Mouse (Mus musculus): ENCODE data around the gene Lgals4. TPM values are rescaled to one million over a fixed set of nuclear protein-coding genes. Genes with fewer than 3 reads are reported as not detected.
A peak's percentile ranks its signal among the peaks of the same experiment; 100 is the strongest.

Lgals4 gene
- total and polyA plus RNA-seq, 2 experiments: 11.0 to 16.4 TPM

- no peak overlapping the region for H3K4me3 ChIP-seq (ENCODE audit: insufficient read depth, low read depth, low read length)
- peak; percentile 70 for DNase-seq (ENCODE audit: extremely low read depth, low read depth, low spot score)
- H3K9ac ChIP-seq (ENCODE audit: low read depth, low read length): no peak overlapping the region
- H3K27me3 ChIP-seq (ENCODE audit: control insufficient read depth, insufficient read depth, low read length): no peaks in the 10 kb centered on the region
- H3K27ac ChIP-seq (replicated peaks; ENCODE audit: insufficient read depth, low read depth, low read length): peak overlapping the region; percentile 3
- 0 out of 2 replicates have a peak, but pooled peaks cover 5% of the 10 kb centered on the region for H3K79me2 ChIP-seq (ENCODE audit: control insufficient read depth, insufficient read depth, low read length)
- peaks cover 49% of the 10 kb centered on the region for H3K4me1 ChIP-seq (ENCODE audit: control insufficient read depth, insufficient read depth, low read length)
- WGBS: 58% methylated on average over 12 of the region's 12 CpGs
- no peak for TF ChIP-seq CTCF (IDR thresholded peaks at IDR 0.05; ENCODE audit: low read depth, low read length)
- TF ChIP-seq POLR2A (IDR thresholded peaks at IDR 0.05; ENCODE audit: extremely low read depth, insufficient read depth, low read length): no peak
- peaks cover 64% of the 10 kb centered on the region for H3K36me3 ChIP-seq (ENCODE audit: control insufficient read depth, insufficient read depth, low read length)
Measured at GRCm38 (mm10) chr7:28820358-28821260, 13.0 kb upstream of the Lgals4 start.

DNA sequence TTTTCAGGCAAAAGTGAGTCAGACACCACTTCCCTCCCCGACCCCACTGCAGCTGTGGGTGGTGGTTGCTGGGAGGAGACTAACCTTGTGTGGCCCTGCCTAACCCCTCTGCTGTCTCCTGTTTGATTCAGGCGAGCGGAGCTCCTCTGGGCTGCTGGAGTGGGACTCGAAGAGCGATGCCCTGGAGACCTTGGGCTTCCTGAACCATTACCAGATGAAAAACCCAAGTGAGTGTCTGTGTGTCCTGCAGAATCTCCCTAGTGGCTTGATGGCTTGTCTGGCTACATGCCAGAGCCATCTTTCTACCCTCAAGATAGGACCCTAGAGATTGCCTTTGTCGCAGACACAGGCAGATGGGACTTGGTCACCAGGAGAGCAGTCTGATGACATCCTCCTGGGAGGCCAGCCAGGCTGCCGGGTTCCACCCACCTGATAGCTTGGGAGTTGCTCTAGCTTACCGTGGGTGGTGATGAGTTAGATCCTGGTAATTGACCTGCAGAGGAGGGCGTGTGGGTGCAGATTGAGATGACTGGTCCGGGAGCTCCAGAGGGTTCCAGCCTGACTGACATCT, 12.3 kb upstream of the Lgals4 start:
- Histone ChIP-seq H3K9ac (ENCODE audit: low read depth, low read length) (no peak overlapping the region), H3K79me2 (ENCODE audit: control insufficient read depth, insufficient read depth, low read length) (peaks cover 2% of the 10 kb centered on the region; the same call in 1 of the 2 replicates), H3K27ac (replicated peaks; ENCODE audit: insufficient read depth, low read depth, low read length) (peak overlapping the region; percentile 3), H3K4me3 (ENCODE audit: insufficient read depth, low read depth, low read length) (no peak overlapping the region), H3K4me1 (ENCODE audit: control insufficient read depth, insufficient read depth, low read length) (peaks cover 50% of the 10 kb centered on the region), H3K36me3 (ENCODE audit: control insufficient read depth, insufficient read depth, low read length) (peaks cover 56% of the 10 kb centered on the region), H3K27me3 (ENCODE audit: control insufficient read depth, insufficient read depth, low read length) (no peaks in the 10 kb centered on the region)
- 24% methylated on average over 10 of the region's 10 CpGs for WGBS
- DNase-seq (ENCODE audit: extremely low read depth, low read depth, low spot score): peak; percentile 74
- no peak for TF ChIP-seq CTCF (IDR thresholded peaks at IDR 0.05; ENCODE audit: low read depth, low read length)
- TF ChIP-seq POLR2A (IDR thresholded peaks at IDR 0.05; ENCODE audit: extremely low read depth, insufficient read depth, low read length): no peak

DNA sequence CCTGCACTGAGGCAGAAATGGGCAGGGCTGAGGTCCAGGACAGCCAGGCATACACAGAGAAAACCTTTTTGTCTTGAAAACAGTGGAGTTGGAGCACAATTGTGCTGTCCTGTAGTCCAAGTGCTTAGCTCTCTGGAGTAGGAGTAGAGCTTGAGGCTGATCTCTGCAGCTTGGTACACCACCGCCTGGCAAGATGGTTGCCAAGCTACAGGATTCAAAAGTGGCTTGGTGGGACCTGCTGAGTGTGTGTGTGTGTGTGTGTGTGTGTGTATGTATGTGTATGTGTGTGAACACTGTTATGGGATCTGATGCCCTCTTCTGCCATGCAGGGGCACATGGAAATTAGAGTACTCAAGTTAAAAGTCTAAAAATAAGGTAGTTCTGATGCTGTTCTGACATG, 11.1 kb upstream of the Lgals4 start:
- H3K27me3 ChIP-seq (ENCODE audit: control insufficient read depth, insufficient read depth, low read length): no peaks in the 10 kb centered on the region
- peaks cover 3% of the 10 kb centered on the region; the same call in 1 of the 2 replicates for H3K79me2 ChIP-seq (ENCODE audit: control insufficient read depth, insufficient read depth, low read length)
- TF ChIP-seq POLR2A (IDR thresholded peaks at IDR 0.05; ENCODE audit: extremely low read depth, insufficient read depth, low read length) (no peak), CTCF (IDR thresholded peaks at IDR 0.05; ENCODE audit: low read depth, low read length) (no peak)
- no peak overlapping the region for H3K4me3 ChIP-seq (ENCODE audit: insufficient read depth, low read depth, low read length)
- 59% methylated on average over 1 of the region's 1 CpGs for WGBS
- H3K27ac ChIP-seq (replicated peaks; ENCODE audit: insufficient read depth, low read depth, low read length): peak overlapping the region; percentile 36
- peaks cover 46% of the 10 kb centered on the region for H3K36me3 ChIP-seq (ENCODE audit: control insufficient read depth, insufficient read depth, low read length)
- H3K4me1 ChIP-seq (ENCODE audit: control insufficient read depth, insufficient read depth, low read length): peaks cover 51% of the 10 kb centered on the region
- no peak for DNase-seq (ENCODE audit: extremely low read depth, low read depth, low spot score)
- no peak overlapping the region for H3K9ac ChIP-seq (ENCODE audit: low read depth, low read length)

- Histone ChIP-seq H3K4me3 (ENCODE audit: insufficient read depth, low read depth, low read length) (no peak overlapping the region), H3K4me1 (ENCODE audit: control insufficient read depth, insufficient read depth, low read length) (peaks cover 49% of the 10 kb centered on the region), H3K27ac (replicated peaks; ENCODE audit: insufficient read depth, low read depth, low read length) (peak overlapping the region; percentile 36), H3K27me3 (ENCODE audit: control insufficient read depth, insufficient read depth, low read length) (no peaks in the 10 kb centered on the region), H3K9ac (ENCODE audit: low read depth, low read length) (peak overlapping the region; percentile 34; the same call in 1 of the 2 replicates), H3K79me2 (ENCODE audit: control insufficient read depth, insufficient read depth, low read length) (peaks cover 3% of the 10 kb centered on the region; the same call in 1 of the 2 replicates), H3K36me3 (ENCODE audit: control insufficient read depth, insufficient read depth, low read length) (peaks cover 43% of the 10 kb centered on the region)
- TF ChIP-seq CTCF (IDR thresholded peaks at IDR 0.05; ENCODE audit: low read depth, low read length) (no peak), POLR2A (IDR thresholded peaks at IDR 0.05; ENCODE audit: extremely low read depth, insufficient read depth, low read length) (no peak)
- 26% methylated on average over 10 of the region's 10 CpGs for WGBS
- peak; percentile 70 for DNase-seq (ENCODE audit: extremely low read depth, low read depth, low spot score)
Measured at GRCm38 (mm10) chr7:28822993-28823903, 10.4 kb upstream of the Lgals4 start.

DNA sequence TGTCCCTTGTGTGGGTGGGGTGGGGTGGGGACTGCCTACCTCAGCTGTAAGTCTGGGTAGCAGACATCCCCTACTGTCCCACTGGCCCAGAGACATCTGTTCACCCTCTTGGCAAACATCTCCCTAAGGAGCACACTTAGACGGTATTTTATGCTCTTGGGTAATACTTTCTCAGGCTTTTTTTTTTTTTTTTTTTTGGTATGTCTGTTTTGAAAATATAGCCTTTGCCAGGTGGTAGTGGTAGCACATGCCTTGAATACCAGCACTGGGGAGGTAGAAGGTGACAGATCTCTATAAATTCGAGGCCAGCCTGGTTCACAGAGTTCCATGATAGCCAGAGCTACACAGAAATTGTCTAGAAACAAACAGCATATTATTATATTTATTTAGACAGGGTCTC, 9.7 kb upstream of the Lgals4 start:
- peaks cover 47% of the 10 kb centered on the region for H3K4me1 ChIP-seq (ENCODE audit: control insufficient read depth, insufficient read depth, low read length)
- WGBS: 27% methylated on average over 2 of the region's 2 CpGs
- no peak for TF ChIP-seq CTCF (IDR thresholded peaks at IDR 0.05; ENCODE audit: low read depth, low read length)
- TF ChIP-seq POLR2A (IDR thresholded peaks at IDR 0.05; ENCODE audit: extremely low read depth, insufficient read depth, low read length): no peak
- no peak overlapping the region for H3K4me3 ChIP-seq (ENCODE audit: insufficient read depth, low read depth, low read length)
- no peak for DNase-seq (ENCODE audit: extremely low read depth, low read depth, low spot score)
- no peaks in the 10 kb centered on the region for H3K27me3 ChIP-seq (ENCODE audit: control insufficient read depth, insufficient read depth, low read length)
- H3K36me3 ChIP-seq (ENCODE audit: control insufficient read depth, insufficient read depth, low read length): peaks cover 42% of the 10 kb centered on the region
- H3K27ac ChIP-seq (replicated peaks; ENCODE audit: insufficient read depth, low read depth, low read length): peak overlapping the region; percentile 94
- H3K9ac ChIP-seq (ENCODE audit: low read depth, low read length): no peak overlapping the region
- peaks cover 3% of the 10 kb centered on the region; the same call in 1 of the 2 replicates for H3K79me2 ChIP-seq (ENCODE audit: control insufficient read depth, insufficient read depth, low read length)

All from liver, adult 2 months (tissue).